Mouse (Mus musculus) forebrain, embryonic 14.5 days (tissue): ENCODE results near the gene Lmod2. TPM values are rescaled to one million over a fixed set of nuclear protein-coding genes. Genes with fewer than 3 reads are reported as not detected.

ENCODE experiments used
- ATAC-seq: fragments of 200-750 bp; cut with Nextera tagmentation; 2 replicates; pipeline ENCODE4 v1.8.0; 2017; ENCODE audit warnings: mild to moderate bottlenecking, moderate library complexity
- DNase-seq: peaks from one replicate; pipeline ENCODE4 v3.0.0-alpha.2; 2015; ENCODE audit warnings: low spot score
- H3K27ac ChIP-seq: fragments of 300-500 bp; sonication (generic); 2 replicates; pipeline ENCODE4 v1.5.1; 2014; ENCODE audit warnings: low read depth, mild to moderate bottlenecking, control low read depth, low read length, moderate library complexity
- H3K27me3 ChIP-seq: fragments of 300-500 bp; sonication (generic); replicated peaks from 2 replicates; pipeline ENCODE4 v1.6.1; 2014; ENCODE audit warnings: low read length, control low read depth, mixed read lengths; ENCODE audit not compliant: control insufficient read depth, insufficient read depth
- H3K36me3 ChIP-seq: fragments of 300-500 bp; sonication (generic); 2 replicates; pipeline ENCODE4 v1.6.1; 2014; ENCODE audit warnings: low read length, control low read depth; ENCODE audit not compliant: control insufficient read depth, insufficient read depth
- H3K4me1 ChIP-seq: fragments of 300-500 bp; sonication (generic); 2 replicates; pipeline ENCODE4 v1.6.1; 2014; ENCODE audit warnings: antibody characterized with exemption, low read length, control low read depth; ENCODE audit not compliant: control insufficient read depth, insufficient read depth
- H3K4me2 ChIP-seq: fragments of 300-500 bp; sonication (generic); 2 replicates; pipeline ENCODE4 v1.6.1; 2014; ENCODE audit warnings: mild to moderate bottlenecking, control low read depth, low read length
- H3K4me3 ChIP-seq: fragments of 300-500 bp; sonication (generic); 2 replicates; pipeline ENCODE4 v1.5.1; 2014; ENCODE audit warnings: low read depth, low read length, control low read depth
- H3K9ac ChIP-seq: fragments of 300-500 bp; sonication (generic); 2 replicates; pipeline ENCODE4 v1.6.1; 2014; ENCODE audit warnings: mild to moderate bottlenecking, low read length, control low read depth, moderate library complexity
- H3K9me3 ChIP-seq: fragments of 300-500 bp; sonication (generic); replicated peaks from 2 replicates; pipeline ENCODE4 v1.6.1; 2016; ENCODE audit warnings: low read length, control low read depth, mixed read lengths; ENCODE audit not compliant: control insufficient read depth
- WGBS: fragments of 180-500 bp; shearing (Covaris S2); extraction: QIAGEN DNeasy Blood & Tissue Kit; methylation state at CpG from one replicate; pipeline ENCODE4 v1.1.7; 2014; 5-methylcytosine and 5-hydroxymethylcytosine counted together
- polyA plus RNA-seq: library from polyadenylated mRNA; unstranded; fragments of >200 nt; fragmentation: Nextera tagmentation; extraction: Ambion mirVana; gene quantifications from 2 replicates; pipeline ENCODE4 v1.2.1, GENCODE M21; 2014

Gene Lmod2
- polyA plus RNA-seq, 1 experiment from 2014 or later, result not detected

DNA sequence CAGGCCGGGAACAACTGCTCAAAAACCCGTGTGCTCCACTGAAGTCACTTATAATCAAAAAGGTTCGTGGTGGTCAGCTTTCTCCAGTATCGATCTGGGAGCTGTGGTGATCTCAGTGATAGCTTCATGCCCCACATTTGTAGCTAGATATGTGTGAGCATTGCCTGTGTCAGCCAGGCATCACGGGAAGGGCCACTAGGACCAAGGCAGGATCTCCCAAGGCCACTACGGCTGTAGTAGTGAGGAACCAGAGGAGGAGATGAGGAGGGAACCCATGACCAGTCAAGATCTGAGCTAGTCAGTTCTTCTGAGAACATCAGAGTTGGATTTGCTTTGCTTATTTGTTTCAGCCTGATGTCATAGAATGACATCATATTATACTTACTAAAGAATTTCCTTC lies 1.6 kb downstream of the Lmod2 start:
- no peak for ATAC-seq
- H3K9me3 ChIP-seq, result no peaks in the 10 kb centered on the region
- no peak overlapping the region for H3K27ac ChIP-seq
- H3K4me1 ChIP-seq, result no peaks in the 10 kb centered on the region
- no peak overlapping the region for H3K4me2 ChIP-seq
- H3K27me3 ChIP-seq, result no peaks in the 10 kb centered on the region
- no peak overlapping the region for H3K4me3 ChIP-seq
- H3K9ac ChIP-seq, result no peak overlapping the region
- H3K36me3 ChIP-seq, result no peaks in the 10 kb centered on the region
- 90% methylated on average over 6 of the region's 6 CpGs for WGBS
- DNase-seq, result no peak

DNA sequence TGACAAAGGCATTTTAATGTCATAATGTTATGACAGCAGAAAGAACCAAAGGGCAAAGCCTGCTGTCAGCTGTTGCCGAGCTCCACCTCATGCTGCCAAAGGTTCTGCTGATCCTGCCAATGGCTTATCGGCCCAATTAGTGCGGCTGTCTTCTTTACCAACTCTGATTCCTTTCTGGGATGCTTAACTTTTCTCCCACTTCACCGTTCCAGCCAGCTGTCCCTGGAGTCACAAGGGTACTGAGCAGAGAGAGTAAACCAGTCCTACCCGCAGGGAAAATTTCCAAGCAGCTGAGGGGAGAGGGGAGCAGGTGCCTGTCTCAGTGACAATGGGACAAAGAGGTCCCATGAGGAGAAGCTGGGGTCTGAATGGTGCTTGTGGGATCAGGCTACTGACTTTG lies 2.1 kb downstream of the Lmod2 start:
- no peak overlapping the region for H3K4me2 ChIP-seq
- H3K9me3 ChIP-seq, result no peaks in the 10 kb centered on the region
- H3K4me3 ChIP-seq, result no peak overlapping the region
- ATAC-seq (no peak; the same call in 1 of the 2 replicates), DNase-seq (no peak)
- no peaks in the 10 kb centered on the region for H3K36me3 ChIP-seq
- no peaks in the 10 kb centered on the region for H3K27me3 ChIP-seq
- no peak overlapping the region for H3K27ac ChIP-seq
- no peak overlapping the region for H3K9ac ChIP-seq
- 87% methylated on average over 5 of the region's 5 CpGs for WGBS
- H3K4me1 ChIP-seq, result no peaks in the 10 kb centered on the region

DNA sequence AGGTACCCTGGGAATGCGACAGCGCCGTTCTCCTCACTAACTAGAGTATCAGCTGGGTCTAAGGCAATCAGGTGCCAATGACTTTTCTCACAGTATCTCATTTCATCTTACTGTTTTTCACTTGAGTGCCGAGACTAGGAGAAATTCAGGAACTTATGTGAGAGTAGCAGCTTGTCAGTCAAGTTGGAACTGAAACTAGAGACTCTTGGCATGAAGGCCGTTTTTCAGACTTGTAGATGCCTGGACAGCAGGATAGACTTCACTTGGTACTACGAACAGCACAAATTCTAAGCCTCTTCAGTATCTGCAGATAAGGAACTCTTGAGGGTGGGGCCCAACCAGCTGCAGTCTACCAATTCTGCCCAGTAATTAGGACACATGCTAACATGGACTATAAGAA lies 2.6 kb downstream of the Lmod2 start:
- H3K4me1 ChIP-seq, result no peaks in the 10 kb centered on the region
- H3K36me3 ChIP-seq, result no peaks in the 10 kb centered on the region
- no peak for DNase-seq
- no peak overlapping the region for H3K9ac ChIP-seq
- H3K27me3 ChIP-seq, result no peaks in the 10 kb centered on the region
- no peak for ATAC-seq
- H3K9me3 ChIP-seq, result no peaks in the 10 kb centered on the region
- H3K4me3 ChIP-seq, result no peak overlapping the region
- no peak overlapping the region for H3K27ac ChIP-seq
- 91% methylated on average over 6 of the region's 6 CpGs for WGBS
- no peak overlapping the region for H3K4me2 ChIP-seq

DNA sequence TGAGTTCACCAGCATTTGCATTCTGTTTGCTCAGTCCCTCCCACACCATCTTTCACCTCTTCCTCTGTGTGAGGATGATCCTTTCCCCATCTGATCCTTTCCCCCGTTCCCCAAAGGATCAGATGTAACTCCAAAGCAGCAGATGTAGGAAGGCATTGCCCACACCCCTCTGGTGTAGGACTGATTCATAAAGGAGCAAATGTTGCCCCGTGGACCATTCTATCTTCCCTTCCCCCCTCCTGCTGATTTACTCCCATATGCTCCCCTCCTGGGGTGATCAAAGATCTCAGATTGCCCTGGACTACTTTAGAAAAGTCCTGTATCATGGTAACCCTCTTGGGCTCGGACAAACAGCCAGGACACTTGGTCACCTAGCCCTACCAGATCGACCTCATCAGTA lies 3.2 kb downstream of the Lmod2 start:
- DNase-seq, result no peak
- 84% methylated on average over 4 of the region's 4 CpGs for WGBS

DNA sequence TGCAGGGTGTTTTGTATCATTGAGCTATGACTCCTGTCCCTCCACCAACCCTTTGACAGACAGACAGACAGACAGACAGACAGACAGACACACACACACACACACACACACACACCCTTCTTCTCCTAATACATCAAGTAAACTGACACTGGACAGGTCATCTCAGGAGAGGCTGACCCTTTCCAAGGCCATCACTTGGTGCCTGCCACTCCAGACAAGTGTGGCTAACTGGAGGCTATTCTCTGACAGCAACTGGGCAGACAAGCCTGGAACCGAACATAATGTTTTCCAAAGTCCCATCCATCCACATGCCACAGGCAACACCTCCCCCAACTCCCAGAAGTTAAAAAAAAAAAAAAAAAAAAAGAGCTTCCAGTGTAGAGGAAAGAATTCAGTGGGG lies 4.1 kb downstream of the Lmod2 start:
- DNase-seq, result no peak
- WGBS, result 71% methylated on average over 1 of the region's 1 CpGs
- no peaks in the 10 kb centered on the region for H3K36me3 ChIP-seq
- ATAC-seq, result no peak
- no peaks in the 10 kb centered on the region for H3K27me3 ChIP-seq
- no peak overlapping the region for H3K4me2 ChIP-seq
- H3K9me3 ChIP-seq, result no peaks in the 10 kb centered on the region
- no peak overlapping the region for H3K4me3 ChIP-seq
- H3K4me1 ChIP-seq, result no peaks in the 10 kb centered on the region
- no peak overlapping the region for H3K27ac ChIP-seq
- no peak overlapping the region for H3K9ac ChIP-seq

More for the DNA sequence above, 3.2 kb downstream of the Lmod2 start:
- Histone ChIP-seq H3K4me1 (no peaks in the 10 kb centered on the region), H3K4me2 (no peak overlapping the region), H3K27me3 (no peaks in the 10 kb centered on the region), H3K36me3 (no peaks in the 10 kb centered on the region), H3K9me3 (no peaks in the 10 kb centered on the region), H3K4me3 (no peak overlapping the region), H3K9ac (no peak overlapping the region), H3K27ac (no peak overlapping the region)
- ATAC-seq, result no peak

DNA sequence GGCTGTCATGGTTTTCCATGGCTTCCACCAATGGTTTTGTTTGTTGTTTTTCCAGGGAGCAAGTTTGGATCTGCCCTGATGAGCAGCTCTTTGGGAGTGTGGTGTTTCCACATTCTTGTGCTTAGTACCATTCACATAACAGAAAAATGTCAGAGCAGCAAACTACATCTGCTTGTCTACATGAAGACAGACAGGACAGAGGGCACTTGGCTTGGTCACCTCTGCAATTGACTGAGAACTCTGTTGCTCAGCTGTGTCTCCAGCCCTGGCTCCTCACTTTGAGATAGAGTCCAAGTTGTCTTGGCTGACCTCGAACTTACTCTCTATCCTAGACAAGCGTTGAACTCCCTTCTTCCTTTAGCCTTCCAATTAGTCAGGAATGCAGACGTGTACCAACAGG lies 4.8 kb downstream of the Lmod2 start:
- Histone ChIP-seq H3K9me3 (no peaks in the 10 kb centered on the region), H3K4me2 (no peak overlapping the region), H3K4me3 (no peak overlapping the region), H3K27me3 (no peaks in the 10 kb centered on the region), H3K36me3 (no peaks in the 10 kb centered on the region), H3K9ac (no peak overlapping the region), H3K4me1 (no peaks in the 10 kb centered on the region), H3K27ac (no peak overlapping the region)
- ATAC-seq, result no peak
- DNase-seq, result no peak
- 81% methylated on average over 3 of the region's 3 CpGs for WGBS

DNA sequence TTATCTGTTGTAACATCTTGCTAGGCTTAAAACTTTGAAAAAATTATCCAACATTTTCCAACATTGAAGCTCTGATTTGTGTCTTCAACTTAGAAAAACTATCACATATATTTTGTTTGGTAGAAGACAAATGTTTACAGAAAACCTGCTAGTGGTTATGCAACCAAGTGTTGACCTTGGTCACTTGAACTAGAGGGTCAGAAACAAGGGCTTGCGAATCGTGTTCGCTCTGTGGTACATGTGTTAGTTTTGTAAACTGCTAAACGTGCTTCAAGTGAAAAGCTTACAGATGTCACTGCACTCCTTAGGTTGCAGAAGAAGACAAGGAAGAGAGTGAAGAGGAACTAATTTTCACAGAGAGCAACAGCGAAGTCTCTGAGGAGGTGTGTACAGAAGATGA lies 5.4 kb downstream of the Lmod2 start:
- ATAC-seq, result no peak
- Histone ChIP-seq H3K4me2 (no peak overlapping the region), H3K4me1 (no peaks in the 10 kb centered on the region), H3K27ac (no peak overlapping the region), H3K9ac (no peak overlapping the region), H3K4me3 (no peak overlapping the region), H3K27me3 (no peaks in the 10 kb centered on the region), H3K9me3 (no peaks in the 10 kb centered on the region), H3K36me3 (no peaks in the 10 kb centered on the region)
- no peak for DNase-seq
- WGBS, result 91% methylated on average over 5 of the region's 5 CpGs

DNA sequence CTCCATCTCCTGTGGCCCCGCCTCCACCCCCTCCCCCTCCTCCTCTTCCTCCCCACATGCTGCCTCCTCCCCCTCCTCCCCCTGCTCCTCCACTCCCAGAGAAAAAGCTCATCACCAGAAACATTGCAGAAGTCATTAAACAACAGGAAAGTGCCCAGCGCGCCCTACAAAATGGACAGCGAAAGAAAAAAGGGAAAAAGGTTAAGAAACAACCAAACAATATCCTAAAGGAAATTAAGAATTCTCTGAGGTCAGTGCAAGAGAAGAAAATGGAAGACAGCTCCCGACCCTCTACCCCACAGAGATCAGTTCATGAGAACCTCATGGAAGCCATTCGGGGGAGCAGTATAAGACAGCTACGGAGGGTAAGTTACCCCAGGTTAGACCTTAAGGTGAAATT lies 6.7 kb downstream of the Lmod2 start:
- no peak for DNase-seq
- no peak overlapping the region for H3K9ac ChIP-seq
- H3K36me3 ChIP-seq, result no peaks in the 10 kb centered on the region
- WGBS, result 96% methylated on average over 7 of the region's 7 CpGs
- H3K4me1 ChIP-seq, result no peaks in the 10 kb centered on the region
- no peaks in the 10 kb centered on the region for H3K9me3 ChIP-seq
- H3K4me3 ChIP-seq, result no peak overlapping the region
- no peak overlapping the region for H3K27ac ChIP-seq
- no peaks in the 10 kb centered on the region for H3K27me3 ChIP-seq
- no peak overlapping the region for H3K4me2 ChIP-seq
- no peak for ATAC-seq

DNA sequence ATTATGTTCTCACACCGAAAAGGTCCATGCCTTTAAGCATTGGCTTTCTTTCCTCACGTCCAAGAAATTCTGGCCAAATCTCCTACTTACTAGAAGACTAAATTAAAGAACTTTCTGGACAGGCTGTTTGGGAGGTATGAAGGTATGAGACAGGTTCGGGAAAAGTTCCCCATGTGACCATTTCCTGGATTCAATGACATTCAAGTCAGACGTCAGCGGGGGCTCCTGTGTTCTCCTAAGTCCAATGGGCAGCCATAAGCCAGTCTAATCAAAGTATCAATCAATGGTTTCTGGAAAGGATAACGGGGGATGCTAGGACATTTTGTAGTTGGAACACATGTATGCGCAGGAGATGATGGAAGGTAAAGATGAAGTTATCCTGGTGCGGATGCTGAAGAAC lies 8.1 kb downstream of the Lmod2 start:
- 95% methylated on average over 8 of the region's 8 CpGs for WGBS
- ATAC-seq, result no peak
- H3K9ac ChIP-seq, result no peak overlapping the region

DNA sequence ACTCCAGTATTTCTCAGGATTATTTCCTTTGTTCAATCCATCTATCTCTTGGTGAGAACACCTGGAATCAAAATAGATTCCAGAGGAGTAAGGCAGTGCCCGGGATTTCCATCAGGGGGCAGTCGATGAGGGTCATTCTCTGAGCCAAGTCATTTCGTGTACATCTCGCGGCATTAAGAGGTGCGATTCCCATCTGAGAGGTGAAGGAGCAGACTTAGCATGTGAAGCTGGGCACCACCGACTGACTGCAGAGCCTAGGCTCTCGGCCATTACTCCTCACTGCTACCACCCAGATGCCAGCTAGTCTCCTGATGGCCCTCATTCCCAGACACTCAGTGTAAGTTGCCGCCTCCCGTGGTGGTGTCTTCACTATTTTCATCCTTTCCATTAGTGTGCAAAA lies 8.9 kb downstream of the Lmod2 start:
- H3K36me3 ChIP-seq, result no peaks in the 10 kb centered on the region
- WGBS, result 91% methylated on average over 10 of the region's 10 CpGs
- no peak overlapping the region for H3K9ac ChIP-seq
- H3K9me3 ChIP-seq, result no peaks in the 10 kb centered on the region
- no peak overlapping the region for H3K4me3 ChIP-seq
- H3K27ac ChIP-seq, result no peak overlapping the region
- no peaks in the 10 kb centered on the region for H3K27me3 ChIP-seq
- ATAC-seq, result no peak
- H3K4me2 ChIP-seq, result no peak overlapping the region
- no peak for DNase-seq
- no peaks in the 10 kb centered on the region for H3K4me1 ChIP-seq

More for the DNA sequence above, 8.1 kb downstream of the Lmod2 start:
- no peaks in the 10 kb centered on the region for H3K4me1 ChIP-seq
- H3K4me2 ChIP-seq, result no peak overlapping the region
- no peak overlapping the region for H3K4me3 ChIP-seq
- H3K27ac ChIP-seq, result no peak overlapping the region
- DNase-seq, result no peak
- H3K9me3 ChIP-seq, result no peaks in the 10 kb centered on the region
- no peaks in the 10 kb centered on the region for H3K27me3 ChIP-seq
- H3K36me3 ChIP-seq, result no peaks in the 10 kb centered on the region
